Mouse (Mus musculus): ENCODE measurements around the gene Mapre1. TPM values are rescaled to one million over a fixed set of nuclear protein-coding genes. Genes with fewer than 3 reads are reported as not detected.
"Not testable (repeated sequence)": the region's sequence is repeated elsewhere in the genome, so short reads cannot be mapped to it uniquely, and the experiment has no call there.

Mapre1 gene
- polyA plus RNA-seq (2015; fragmentation: Nextera tagmentation; extraction: Ambion mirVana): 225 and 230 TPM in 2 replicates

- peak within 1 kb of the TSS; percentile 92 for H3K9ac ChIP-seq
- peak; percentile 95 for ATAC-seq (ENCODE audit: insufficient number of reproducible peaks, insufficient read depth, low FRiP score, low TSS enrichment, low read depth)
- H3K9me3 ChIP-seq: no peaks in the 10 kb centered on the region
These were observed at the start of gene Mapre1 for GRCm38 (mm10) chr2:153740500-153741436. Gene Mapre1 (plus strand): TSS chr2:153741274.

GRCm38 (mm10) chr2:153693413-153693812 is 47.7 kb upstream of the Mapre1 start:
- WGBS: 83% methylated on average over 7 of the region's 7 CpGs
- H3K4me1 ChIP-seq, H3K27ac ChIP-seq: not testable (repeated sequence)

More at GRCm38 (mm10) chr2:153740500-153741436, at the start of gene Mapre1:
- Histone ChIP-seq H3K27me3 (no peaks in the 10 kb centered on the region), H3K36me3 (no peaks in the 10 kb centered on the region), H3K27ac (peak within 1 kb of the TSS; percentile 94), H3K4me2 (peak within 1 kb of the TSS; percentile 76), H3K4me3 (peak within 1 kb of the TSS; percentile 83), H3K4me1 (peaks cover 37% of the 10 kb centered on the region)
- WGBS: 10% methylated on average over 58 of the region's 58 CpGs

GRCm38 (mm10) chr2:153694462-153695085 is 46.5 kb upstream of the Mapre1 start:
- H3K27ac ChIP-seq: no peak overlapping the region
- no peak for ATAC-seq (ENCODE audit: insufficient number of reproducible peaks, insufficient read depth, low FRiP score, low TSS enrichment, low read depth)
- H3K4me2 ChIP-seq: no peak overlapping the region
- H3K4me1 ChIP-seq: no peaks in the 10 kb centered on the region
- no peaks in the 10 kb centered on the region for H3K27me3 ChIP-seq
- no peak overlapping the region for H3K9ac ChIP-seq
- H3K36me3 ChIP-seq: no peaks in the 10 kb centered on the region
- WGBS: 68% methylated on average over 19 of the region's 19 CpGs
- no peaks in the 10 kb centered on the region for H3K9me3 ChIP-seq
- H3K4me3 ChIP-seq: no peak overlapping the region

More at GRCm38 (mm10) chr2:153693413-153693812, 47.7 kb upstream of the Mapre1 start:
- ATAC-seq (ENCODE audit: insufficient number of reproducible peaks, insufficient read depth, low FRiP score, low TSS enrichment, low read depth); H3K4me2 ChIP-seq; H3K9me3 ChIP-seq; H3K36me3 ChIP-seq; H3K4me3 ChIP-seq; H3K27me3 ChIP-seq; H3K9ac ChIP-seq: not testable (repeated sequence)

GRCm38 (mm10) chr2:153696352-153696751 is 44.7 kb upstream of the Mapre1 start, which contains the start of gene Dnmt3c:
Gene Dnmt3c (plus strand): TSS chr2:153696652.
- H3K9me3 ChIP-seq: no peaks in the 10 kb centered on the region
- H3K27ac ChIP-seq: no peak within 1 kb of the TSS
- H3K27me3 ChIP-seq: no peaks in the 10 kb centered on the region
- no peaks in the 10 kb centered on the region for H3K4me1 ChIP-seq
- no peaks in the 10 kb centered on the region for H3K36me3 ChIP-seq
- H3K4me2 ChIP-seq: no peak within 1 kb of the TSS
- no peak for ATAC-seq (ENCODE audit: insufficient number of reproducible peaks, insufficient read depth, low FRiP score, low TSS enrichment, low read depth)
- H3K9ac ChIP-seq: no peak within 1 kb of the TSS
- H3K4me3 ChIP-seq: no peak within 1 kb of the TSS

GRCm38 (mm10) chr2:153703389-153703788 is 37.7 kb upstream of the Mapre1 start:
- Histone ChIP-seq H3K9ac (no peak overlapping the region), H3K4me3 (no peak overlapping the region), H3K4me1 (no peaks in the 10 kb centered on the region), H3K4me2 (no peak overlapping the region), H3K27ac (no peak overlapping the region), H3K36me3 (no peaks in the 10 kb centered on the region), H3K9me3 (no peaks in the 10 kb centered on the region), H3K27me3 (no peaks in the 10 kb centered on the region)
- 28% methylated on average over 6 of the region's 6 CpGs for WGBS
- ATAC-seq (ENCODE audit: insufficient number of reproducible peaks, insufficient read depth, low FRiP score, low TSS enrichment, low read depth): no peak

GRCm38 (mm10) chr2:153710701-153711330 is 30.3 kb upstream of the Mapre1 start:
- ATAC-seq (ENCODE audit: insufficient number of reproducible peaks, insufficient read depth, low FRiP score, low TSS enrichment, low read depth): no peak
- no peak overlapping the region for H3K4me3 ChIP-seq
- no peak overlapping the region for H3K9ac ChIP-seq
- no peak overlapping the region for H3K27ac ChIP-seq
- no peaks in the 10 kb centered on the region for H3K9me3 ChIP-seq
- 48% methylated on average over 8 of the region's 8 CpGs for WGBS
- peaks cover 11% of the 10 kb centered on the region; the same call in 1 of the 2 replicates for H3K4me1 ChIP-seq
- H3K36me3 ChIP-seq: no peaks in the 10 kb centered on the region
- H3K27me3 ChIP-seq: no peaks in the 10 kb centered on the region
- no peak overlapping the region for H3K4me2 ChIP-seq

GRCm38 (mm10) chr2:153712646-153713091 is 28.4 kb upstream of the Mapre1 start:
- Histone ChIP-seq H3K27ac (peak overlapping the region; percentile 40; the same call in 1 of the 2 replicates), H3K9ac (no peak overlapping the region), H3K4me3 (no peak overlapping the region), H3K4me2 (no peak overlapping the region), H3K27me3 (no peaks in the 10 kb centered on the region), H3K9me3 (no peaks in the 10 kb centered on the region), H3K4me1 (peaks cover 11% of the 10 kb centered on the region; the same call in 1 of the 2 replicates), H3K36me3 (no peaks in the 10 kb centered on the region)
- WGBS: 30% methylated on average over 3 of the region's 3 CpGs
- ATAC-seq (ENCODE audit: insufficient number of reproducible peaks, insufficient read depth, low FRiP score, low TSS enrichment, low read depth): no peak

GRCm38 (mm10) chr2:153713227-153713626 is 27.8 kb upstream of the Mapre1 start:
- Histone ChIP-seq H3K4me2 (no peak overlapping the region), H3K9me3 (no peaks in the 10 kb centered on the region), H3K4me3 (no peak overlapping the region), H3K4me1 (peaks cover 11% of the 10 kb centered on the region; the same call in 1 of the 2 replicates), H3K9ac (no peak overlapping the region), H3K27ac (peak overlapping the region; percentile 40; the same call in 1 of the 2 replicates), H3K27me3 (no peaks in the 10 kb centered on the region), H3K36me3 (no peaks in the 10 kb centered on the region)
- WGBS: 30% methylated on average over 4 of the region's 4 CpGs
- peak; percentile 69 for ATAC-seq (ENCODE audit: insufficient number of reproducible peaks, insufficient read depth, low FRiP score, low TSS enrichment, low read depth)

- not testable (repeated sequence) for H3K9ac ChIP-seq; H3K36me3 ChIP-seq; H3K4me1 ChIP-seq; H3K4me3 ChIP-seq; H3K9me3 ChIP-seq; H3K27me3 ChIP-seq; ATAC-seq (ENCODE audit: insufficient number of reproducible peaks, insufficient read depth, low FRiP score, low TSS enrichment, low read depth); H3K27ac ChIP-seq; H3K4me2 ChIP-seq
- 73% methylated on average over 3 of the region's 3 CpGs for WGBS
These were observed 23.2 kb upstream of the Mapre1 start for GRCm38 (mm10) chr2:153717861-153718260.

- Histone ChIP-seq H3K4me2 (no peak overlapping the region), H3K4me3 (no peak overlapping the region), H3K9ac (no peak overlapping the region), H3K36me3 (no peaks in the 10 kb centered on the region), H3K27ac (no peak overlapping the region), H3K4me1 (no peaks in the 10 kb centered on the region), H3K9me3 (no peaks in the 10 kb centered on the region), H3K27me3 (no peaks in the 10 kb centered on the region)
- no peak for ATAC-seq (ENCODE audit: insufficient number of reproducible peaks, insufficient read depth, low FRiP score, low TSS enrichment, low read depth)
- WGBS: 79% methylated on average over 1 of the region's 1 CpGs
These were observed 18.0 kb upstream of the Mapre1 start for GRCm38 (mm10) chr2:153723098-153723497.

- no peak overlapping the region for H3K27ac ChIP-seq
- no peak overlapping the region for H3K4me2 ChIP-seq
- no peaks in the 10 kb centered on the region for H3K4me1 ChIP-seq
- no peak overlapping the region for H3K9ac ChIP-seq
- H3K9me3 ChIP-seq: no peaks in the 10 kb centered on the region
- ATAC-seq (ENCODE audit: insufficient number of reproducible peaks, insufficient read depth, low FRiP score, low TSS enrichment, low read depth): no peak
- H3K27me3 ChIP-seq: no peaks in the 10 kb centered on the region
- no peaks in the 10 kb centered on the region for H3K36me3 ChIP-seq
- H3K4me3 ChIP-seq: no peak overlapping the region
- WGBS: 95% methylated on average over 2 of the region's 2 CpGs
These were observed 16.6 kb upstream of the Mapre1 start for GRCm38 (mm10) chr2:153724424-153724823.

Data from embryonic facial prominence, embryonic 13.5 days (tissue).